Mouse (Mus musculus): ENCODE results near the gene Shroom3.

DNA sequence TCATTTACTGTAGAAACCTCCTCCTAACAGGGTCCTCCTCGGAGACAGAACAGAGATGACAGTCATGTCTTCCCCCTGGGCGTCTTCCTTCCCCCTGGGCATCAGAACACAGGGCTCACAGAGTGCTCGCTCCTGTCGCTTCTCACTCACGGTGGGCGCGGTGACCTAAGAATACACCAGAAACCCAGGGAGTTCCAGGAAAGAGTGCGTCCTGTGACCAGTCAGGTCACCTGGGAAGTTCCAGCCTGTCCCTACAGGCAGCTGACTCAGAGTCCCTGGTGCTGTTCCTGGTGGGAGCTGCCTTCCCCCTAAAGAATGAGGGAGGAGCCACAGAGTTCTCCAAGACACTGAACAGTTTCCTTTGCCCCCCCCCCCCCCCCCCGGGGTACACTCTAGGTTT lies 283.9 kb downstream of the Shroom3 start:
- TF ChIP-seq CTCF (IDR thresholded peaks at IDR 0.05; ENCODE audit: control insufficient read depth, insufficient read depth, insufficient read length) = no peak
- TF ChIP-seq MYOD1 (IDR thresholded peaks at IDR 0.05; ENCODE audit: control insufficient read depth, insufficient read length, low read depth) = no peak
- TF ChIP-seq MAX (IDR thresholded peaks at IDR 0.05) = no peak
- TF ChIP-seq MYOG (IDR thresholded peaks at IDR 0.05; ENCODE audit: control insufficient read depth, extremely low read depth, insufficient read length) = no peak
